Mouse (Mus musculus) liver, embryonic 14.5 days (tissue): Measurements from ENCODE around the gene Fgfr2.

Experiments used
- CTCF ChIP-seq: IDR thresholded peaks from 2 replicates; pipeline ENCODE4 v1.5.1; 2016; ENCODE audit warnings: antibody characterized with exemption, low read depth, control low read depth
- EP300 ChIP-seq: IDR thresholded peaks from 2 replicates; pipeline ENCODE4 v1.6.1; 2016; ENCODE audit warnings: antibody characterized with exemption, low read depth

DNA sequence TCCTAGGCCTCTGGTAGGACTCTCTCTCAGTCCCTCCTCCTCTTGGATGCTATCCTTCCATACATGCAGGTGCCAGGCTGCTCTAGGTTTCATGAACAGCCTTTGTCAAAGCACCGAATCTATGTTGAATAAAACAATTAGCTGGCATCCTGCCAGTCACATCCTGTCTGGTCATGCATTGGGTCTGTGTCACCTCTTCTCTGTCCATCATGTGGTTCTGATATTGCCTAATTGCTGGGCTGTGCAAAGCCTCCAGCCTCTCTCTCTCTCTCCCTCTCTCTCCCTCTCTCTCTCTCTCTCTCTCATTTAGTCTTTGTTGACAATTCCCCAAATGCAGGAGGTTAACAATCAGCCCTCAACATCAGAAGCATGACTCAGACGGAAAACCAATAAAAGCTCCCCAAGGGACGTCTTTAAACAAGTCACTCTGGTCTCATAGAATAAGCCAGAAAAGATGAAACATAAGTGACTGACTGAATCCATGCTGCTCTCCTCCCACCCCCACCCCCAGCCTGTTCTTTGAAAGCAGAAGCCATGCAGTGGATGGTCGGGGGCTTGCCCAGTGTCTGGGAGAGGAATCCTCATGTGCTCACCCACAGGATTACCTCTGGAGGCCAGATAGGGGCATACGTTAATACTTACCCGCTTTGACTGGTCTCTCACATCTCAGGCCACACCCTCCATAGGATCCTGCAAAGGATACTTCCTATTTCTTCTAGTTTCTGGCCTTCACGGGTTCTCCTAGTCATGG, 953.6 kb downstream of the Fgfr2 start:
- no peak for TF ChIP-seq CTCF
- no peak for TF ChIP-seq EP300
